Mouse (Mus musculus) CH12.LX (cell line): Measurements from ENCODE around the gene Bach2. TPM values are rescaled to one million over a fixed set of nuclear protein-coding genes. Genes with fewer than 3 reads are reported as not detected.

ENCODE experiments used
- DNase-seq: peaks from one replicate; pipeline ENCODE4 v3.0.0-alpha.2; 2013; ENCODE audit errors: extremely low read depth
- H3K27ac ChIP-seq: 2 replicates; pipeline ENCODE4 v1.5.1; 2012; ENCODE audit warnings: low read depth, mild to moderate bottlenecking, control low read depth, moderate library complexity; ENCODE audit not compliant: insufficient read depth
- H3K27me3 ChIP-seq: replicated peaks from 2 replicates; pipeline ENCODE3; 2012; ENCODE audit warnings: inconsistent platforms
- H3K36me3 ChIP-seq, 2 experiments: replicated peaks in 1 of 2; 2 replicates each; pipeline versions ENCODE3 to v1.6.1; 2012; ENCODE audit warnings: inconsistent platforms in 1 of 2, low read length in 1 of 2, mild to moderate bottlenecking in 1 of 2, mixed read lengths in 1 of 2, moderate library complexity in 1 of 2; ENCODE audit not compliant: control insufficient read depth in 1 of 2, insufficient read depth in 1 of 2
- H3K4me1 ChIP-seq, 2 experiments: 2 replicates each; pipeline ENCODE4 v1.6.1; 2012; ENCODE audit warnings: inconsistent platforms in 1 of 2, moderate library complexity in 1 of 2; ENCODE audit not compliant: insufficient read depth in 2 of 2, control insufficient read depth in 1 of 2
- H3K4me2 ChIP-seq: 2 replicates; pipeline ENCODE4 v1.6.1; 2012; ENCODE audit warnings: low read depth, mild to moderate bottlenecking, control low read depth; ENCODE audit not compliant: poor library complexity, insufficient read depth, severe bottlenecking
- H3K4me3 ChIP-seq, 3 experiments: fragments of 150-350 bp in 1 of 3; sonication (generic) in 1 of 3; replicated peaks in 1 of 3; 2 replicates each; pipeline versions ENCODE3 to v1.5.1; 2011 to 2012; ENCODE audit warnings: low read depth in 2 of 3, low read length in 2 of 3, mild to moderate bottlenecking in 2 of 3, moderate library complexity in 2 of 3, control low read depth in 1 of 3, improper control_type of control experiment in 1 of 3, inconsistent platforms in 1 of 3, mixed read lengths in 1 of 3; ENCODE audit not compliant: poor library complexity in 1 of 3
- H3K79me2 ChIP-seq: replicated peaks from 2 replicates; pipeline ENCODE4 v1.6.1; 2012; ENCODE audit warnings: mild to moderate bottlenecking, moderate library complexity; ENCODE audit not compliant: control insufficient read depth, poor library complexity, insufficient read depth, severe bottlenecking; ENCODE audit errors: extremely low read depth
- H3K9ac ChIP-seq: 2 replicates; pipeline ENCODE4 v1.6.1; 2012; ENCODE audit warnings: low read depth, mild to moderate bottlenecking, control low read depth, moderate library complexity; ENCODE audit not compliant: insufficient read depth
- H3K9me3 ChIP-seq: replicated peaks from 2 replicates; pipeline ENCODE3; 2012; ENCODE audit warnings: low read length, inconsistent platforms, mixed read lengths
- BHLHE40 ChIP-seq: IDR thresholded peaks from 2 replicates; pipeline ENCODE4 v1.6.1; 2011; ENCODE audit warnings: mild to moderate bottlenecking, low read depth, low read length, improper control_type of control experiment
- CHD1 ChIP-seq: IDR thresholded peaks from 2 replicates; pipeline ENCODE4 v1.6.1; 2012; ENCODE audit warnings: low read depth, low read length, improper control_type of control experiment, inconsistent platforms
- CHD2 ChIP-seq: IDR thresholded peaks from 2 replicates; pipeline ENCODE4 v1.6.1; 2011; ENCODE audit warnings: low read length, improper control_type of control experiment
- ELF1 ChIP-seq: IDR thresholded peaks from 2 replicates; pipeline ENCODE4 v1.6.1; 2014; ENCODE audit warnings: low read depth, mild to moderate bottlenecking, inconsistent platforms, low read length, improper control_type of control experiment
- EP300 ChIP-seq: IDR thresholded peaks from 2 replicates; pipeline ENCODE4 v1.6.1; 2011; ENCODE audit warnings: low read length, improper control_type of control experiment
- ETS1 ChIP-seq: conservative IDR thresholded peaks from 2 replicates; pipeline ENCODE4 v1.6.1; 2012; ENCODE audit warnings: low read depth, mild to moderate bottlenecking, inconsistent platforms, low read length, improper control_type of control experiment, moderate library complexity
- HCFC1 ChIP-seq: IDR thresholded peaks from 2 replicates; pipeline ENCODE4 v1.6.1; 2012; ENCODE audit warnings: low read depth, mild to moderate bottlenecking, inconsistent platforms, low read length, improper control_type of control experiment
- JUND ChIP-seq: conservative IDR thresholded peaks from 2 replicates; pipeline ENCODE4 v1.6.1; 2011; ENCODE audit warnings: low read depth, low read length, improper control_type of control experiment
- KAT2A ChIP-seq: IDR thresholded peaks from 2 replicates; pipeline ENCODE4 v1.6.1; 2012; ENCODE audit warnings: low read length, improper control_type of control experiment, inconsistent platforms; ENCODE audit not compliant: insufficient replicate concordance
- MAFK ChIP-seq: IDR thresholded peaks from 2 replicates; pipeline ENCODE4 v1.6.1; 2011; ENCODE audit warnings: low read length, improper control_type of control experiment; ENCODE audit not compliant: insufficient replicate concordance
- MEF2A ChIP-seq: IDR thresholded peaks from 2 replicates; pipeline ENCODE4 v1.6.1; 2014; ENCODE audit warnings: low read depth, mild to moderate bottlenecking, inconsistent platforms, low read length, improper control_type of control experiment, borderline replicate concordance
- MXI1 ChIP-seq: IDR thresholded peaks from 2 replicates; pipeline ENCODE4 v1.6.1; 2011; ENCODE audit warnings: mild to moderate bottlenecking, low read depth, low read length, improper control_type of control experiment
- PAX5 ChIP-seq: IDR thresholded peaks from 2 replicates; pipeline ENCODE4 v1.6.1; 2012; ENCODE audit warnings: low read length, inconsistent platforms, mixed read lengths
- RCOR1 ChIP-seq: conservative IDR thresholded peaks from 2 replicates; pipeline ENCODE4 v1.6.1; 2012; ENCODE audit warnings: low read depth, mild to moderate bottlenecking, inconsistent platforms, low read length, improper control_type of control experiment
- SMC3 ChIP-seq: IDR thresholded peaks from 2 replicates; pipeline ENCODE4 v1.6.1; 2011; ENCODE audit warnings: low read depth, low read length, improper control_type of control experiment
- TBP ChIP-seq: conservative IDR thresholded peaks from 2 replicates; pipeline ENCODE4 v1.6.1; 2011; ENCODE audit warnings: low read depth, low read length, improper control_type of control experiment
- ZC3H11A ChIP-seq: IDR thresholded peaks from 2 replicates; pipeline ENCODE4 v1.6.1; 2012; ENCODE audit warnings: low read depth, mild to moderate bottlenecking, inconsistent platforms, low read length, improper control_type of control experiment
- ZMIZ1 ChIP-seq: IDR thresholded peaks from 2 replicates; pipeline ENCODE4 v1.6.1; 2012; ENCODE audit warnings: low read depth, mild to moderate bottlenecking, inconsistent platforms, low read length, improper control_type of control experiment
- ZNF384 ChIP-seq: IDR thresholded peaks from 2 replicates; pipeline ENCODE4 v1.6.1; 2012; ENCODE audit warnings: low read depth, low read length, improper control_type of control experiment, inconsistent platforms
- dilution Hi-C: fragments of 300-500 bp; cut with MboI; formaldehyde crosslinking; loops from 2 replicates; pipeline ENCODE4 v1.14.3; 2020; ENCODE audit warnings: low sequenced_read_pairs; ENCODE audit not compliant: extremely low pct_unique_long_range_greater_than_20kb, extremely low pct_ligation_motif_present
- in situ Hi-C: fragments of 300-500 bp; cut with MboI; formaldehyde crosslinking; loops from 3 replicates; pipeline ENCODE4 v1.14.3; 2019; ENCODE audit warnings: low sequenced_read_pairs, low pct_ligation_motif_present, low pct_unique_long_range_greater_than_20kb, mixed read lengths
- polyA plus RNA-seq: library from polyadenylated mRNA; unstranded; fragments of >175 nt; gene quantifications from 2 replicates; pipeline ENCODE4 v1.2.1, GENCODE M21; 2012; ENCODE audit warnings: low read depth; ENCODE audit not compliant: insufficient read length
- total RNA-seq, 2 experiments: library from RNA; depleted of rRNA; stranded (reverse); fragments of 300-350 nt in 1 of 2; fragments of >200 nt in 1 of 2; gene quantifications; 2 replicates each; pipeline ENCODE4 v1.2.3; 2012 to 2014

Bach2 gene
- total and polyA plus RNA-seq, 3 experiments: 0.11 TPM; not detected in 2

DNA sequence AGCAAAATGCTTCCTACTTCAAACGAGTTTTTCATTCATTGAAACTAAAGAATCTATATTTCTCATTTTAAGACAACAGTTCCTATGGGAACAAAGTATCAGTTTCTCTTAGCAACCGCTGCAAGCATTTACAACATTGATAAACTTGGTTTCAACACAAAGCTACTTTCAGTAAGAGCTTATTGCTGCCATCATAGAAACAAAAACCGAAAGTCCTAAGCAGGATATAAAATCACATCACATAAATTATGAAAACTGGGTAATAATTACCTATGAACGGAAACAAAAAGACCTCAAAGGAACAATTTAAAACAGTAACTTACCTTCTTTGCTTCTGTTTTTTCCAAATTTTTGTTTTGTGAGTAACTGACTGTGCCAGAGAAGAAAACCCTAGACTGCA is 22.1 kb upstream of the Bach2 start:
- no peak overlapping the region for H3K4me2 ChIP-seq
- H3K27ac ChIP-seq: no peak overlapping the region
- no peak overlapping the region for H3K9ac ChIP-seq
- H3K79me2 ChIP-seq: no peaks in the 10 kb centered on the region
- H3K4me3 ChIP-seq: no peak overlapping the region
- in situ Hi-C loops: no loop called here
- DNase-seq: no peak
- H3K9me3 ChIP-seq: no peaks in the 10 kb centered on the region
- no peaks in the 10 kb centered on the region for H3K27me3 ChIP-seq
- H3K4me1 ChIP-seq: peaks cover 0 to 4% of the 10 kb centered on the region in 2 experiments; a peak in 2 of 4 replicates
- no peaks in the 10 kb centered on the region for H3K36me3 ChIP-seq
- dilution Hi-C loops: no loop called here
- TF ChIP-seq EP300 (no peak), SMC3 (no peak), KAT2A (no peak), ZMIZ1 (no peak), TBP (no peak), CHD2 (no peak), ZNF384 (no peak)
- TF ChIP-seq, all 38 proteins: peak for 0

DNA sequence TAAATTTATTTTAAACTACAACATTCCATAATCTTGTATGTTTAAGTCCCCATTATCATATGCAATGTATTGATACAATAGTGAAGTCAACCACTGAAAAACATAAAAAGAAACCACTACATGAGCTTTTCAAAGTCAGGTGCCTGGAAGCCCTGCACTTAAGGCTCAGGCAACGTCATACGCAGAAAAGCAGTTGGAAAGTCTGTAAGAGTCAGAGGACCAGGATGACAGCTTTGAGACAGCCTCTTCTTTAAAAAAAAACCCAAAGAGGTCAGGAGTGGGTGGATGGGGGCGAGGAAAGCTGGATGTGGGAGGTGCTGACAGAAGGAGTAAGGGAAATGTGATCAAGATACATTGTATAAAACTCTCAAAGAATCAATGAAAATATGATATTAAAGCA is 21.6 kb upstream of the Bach2 start:
- Histone ChIP-seq H3K36me3 (no peaks in the 10 kb centered on the region), H3K9me3 (no peaks in the 10 kb centered on the region), H3K9ac (no peak overlapping the region), H3K4me3 (no peak overlapping the region), H3K79me2 (no peaks in the 10 kb centered on the region), H3K4me2 (no peak overlapping the region), H3K27ac (no peak overlapping the region), H3K4me1 (peaks cover 0 to 4% of the 10 kb centered on the region in 2 experiments; a peak in 2 of 4 replicates), H3K27me3 (no peaks in the 10 kb centered on the region)
- no peak for DNase-seq
- in situ Hi-C loops: no loop called here
- no peak for TF ChIP-seq CHD1
- no peak for TF ChIP-seq ELF1
- TF ChIP-seq MXI1: no peak
- no peak for TF ChIP-seq EP300
- TF ChIP-seq PAX5: no peak
- TF ChIP-seq BHLHE40: no peak
- no peak for TF ChIP-seq HCFC1
- no peak for TF ChIP-seq JUND
- TF ChIP-seq MAFK: no peak
- TF ChIP-seq MEF2A: no peak
- no peak for TF ChIP-seq RCOR1
- TF ChIP-seq ETS1: no peak
- TF ChIP-seq ZC3H11A: no peak
- dilution Hi-C loops: no loop called here
